Mouse (Mus musculus) neural tube, embryonic 12.5 days (tissue): Measurements from ENCODE around the gene Dysf. TPM values are rescaled to one million over a fixed set of nuclear protein-coding genes. Genes with fewer than 3 reads are reported as not detected.

Experiments used
- ATAC-seq: fragments of 200-750 bp; cut with Nextera tagmentation; 2 replicates; pipeline ENCODE4 v1.8.0; 2017; ENCODE audit warnings: low read depth, mild to moderate bottlenecking, moderate TSS enrichment, moderate library complexity; ENCODE audit not compliant: low FRiP score
- H3K27ac ChIP-seq: fragments of 300-500 bp; sonication (generic); 2 replicates; pipeline ENCODE4 v1.5.1; 2016
- H3K27me3 ChIP-seq: fragments of 300-500 bp; sonication (generic); replicated peaks from 2 replicates; pipeline ENCODE4 v1.6.1; 2016; ENCODE audit warnings: mild to moderate bottlenecking
- H3K36me3 ChIP-seq: fragments of 300-500 bp; sonication (generic); 2 replicates; pipeline ENCODE4 v1.6.1; 2016; ENCODE audit warnings: mild to moderate bottlenecking
- H3K4me1 ChIP-seq: fragments of 300-500 bp; sonication (generic); 2 replicates; pipeline ENCODE4 v1.6.1; 2016
- H3K4me2 ChIP-seq: fragments of 300-500 bp; sonication (generic); replicated peaks from 2 replicates; pipeline ENCODE4 v1.6.1; 2016; ENCODE audit warnings: mild to moderate bottlenecking
- H3K4me3 ChIP-seq: fragments of 300-500 bp; sonication (generic); 2 replicates; pipeline ENCODE4 v1.5.1; 2016
- H3K9ac ChIP-seq: fragments of 300-500 bp; sonication (generic); 2 replicates; pipeline ENCODE4 v1.6.1; 2016; ENCODE audit warnings: mild to moderate bottlenecking
- H3K9me3 ChIP-seq: fragments of 300-500 bp; sonication (generic); 2 replicates; pipeline ENCODE4 v1.6.1; 2016; ENCODE audit warnings: mild to moderate bottlenecking
- WGBS: fragments of 180-500 bp; shearing (Covaris S2); methylation state at CpG from one replicate; pipeline ENCODE4 v1.1.7; 2016; 5-methylcytosine and 5-hydroxymethylcytosine counted together
- polyA plus RNA-seq: library from polyadenylated mRNA; unstranded; fragments of >200 nt; fragmentation: Nextera tagmentation; extraction: Ambion mirVana; gene quantifications from 2 replicates; pipeline ENCODE4 v1.2.1, GENCODE M21; 2016

Gene Dysf
- polyA plus RNA-seq, 1 experiment from 2014 or later, result 7.6 TPM

- Histone ChIP-seq H3K9ac (no peak overlapping the region), H3K27ac (no peak overlapping the region), H3K27me3 (no peaks in the 10 kb centered on the region), H3K36me3 (no peaks in the 10 kb centered on the region), H3K4me2 (no peak overlapping the region), H3K4me1 (peaks cover 14% of the 10 kb centered on the region; the same call in 1 of the 2 replicates), H3K9me3 (no peaks in the 10 kb centered on the region), H3K4me3 (no peak overlapping the region)
- 77% methylated on average over 7 of the region's 7 CpGs for WGBS
- no peak for ATAC-seq
These were observed 221.3 kb downstream of the Dysf start for GRCm38 (mm10) chr6:84229739-84230138.

GRCm38 (mm10) chr6:84231108-84231507 is 222.7 kb downstream of the Dysf start:
- no peak overlapping the region for H3K4me2 ChIP-seq
- no peak overlapping the region for H3K4me3 ChIP-seq
- no peak overlapping the region for H3K27ac ChIP-seq
- no peak for ATAC-seq
- H3K9ac ChIP-seq, result no peak overlapping the region
- WGBS, result 58% methylated on average over 7 of the region's 7 CpGs
- no peaks in the 10 kb centered on the region for H3K9me3 ChIP-seq
- peaks cover 14% of the 10 kb centered on the region; the same call in 1 of the 2 replicates for H3K4me1 ChIP-seq
- no peaks in the 10 kb centered on the region for H3K27me3 ChIP-seq
- no peaks in the 10 kb centered on the region for H3K36me3 ChIP-seq

GRCm38 (mm10) chr6:84232063-84232760 is 223.8 kb downstream of the Dysf start:
- H3K27ac ChIP-seq, result no peak overlapping the region
- no peaks in the 10 kb centered on the region for H3K27me3 ChIP-seq
- H3K9ac ChIP-seq, result no peak overlapping the region
- no peak for ATAC-seq
- no peaks in the 10 kb centered on the region for H3K9me3 ChIP-seq
- 64% methylated on average over 8 of the region's 8 CpGs for WGBS
- no peaks in the 10 kb centered on the region for H3K36me3 ChIP-seq
- peaks cover 14% of the 10 kb centered on the region; the same call in 1 of the 2 replicates for H3K4me1 ChIP-seq
- no peak overlapping the region for H3K4me3 ChIP-seq
- no peak overlapping the region for H3K4me2 ChIP-seq

- 62% methylated on average over 6 of the region's 6 CpGs for WGBS
- Histone ChIP-seq H3K27me3 (no peaks in the 10 kb centered on the region), H3K9me3 (no peaks in the 10 kb centered on the region), H3K36me3 (no peaks in the 10 kb centered on the region), H3K4me1 (peaks cover 10% of the 10 kb centered on the region; the same call in 1 of the 2 replicates), H3K27ac (no peak overlapping the region), H3K9ac (no peak overlapping the region), H3K4me2 (no peak overlapping the region), H3K4me3 (no peak overlapping the region)
- no peak for ATAC-seq
These were observed 225.4 kb downstream of the Dysf start for GRCm38 (mm10) chr6:84233783-84234182.

- no peak for ATAC-seq
- no peaks in the 10 kb centered on the region for H3K9me3 ChIP-seq
- H3K36me3 ChIP-seq, result no peaks in the 10 kb centered on the region
- no peak overlapping the region for H3K4me3 ChIP-seq
- no peak overlapping the region for H3K27ac ChIP-seq
- H3K27me3 ChIP-seq, result no peaks in the 10 kb centered on the region
- H3K4me1 ChIP-seq, result peaks cover 7% of the 10 kb centered on the region; the same call in 1 of the 2 replicates
- WGBS, result 94% methylated on average over 2 of the region's 2 CpGs
- H3K9ac ChIP-seq, result no peak overlapping the region
- no peak overlapping the region for H3K4me2 ChIP-seq
These were observed 227.0 kb downstream of the Dysf start for GRCm38 (mm10) chr6:84235365-84235764.

- 95% methylated on average over 3 of the region's 3 CpGs for WGBS
- no peaks in the 10 kb centered on the region for H3K27me3 ChIP-seq
- no peaks in the 10 kb centered on the region for H3K36me3 ChIP-seq
- H3K4me2 ChIP-seq, result no peak overlapping the region
- ATAC-seq, result no peak
- no peak overlapping the region for H3K27ac ChIP-seq
- H3K9me3 ChIP-seq, result no peaks in the 10 kb centered on the region
- H3K4me1 ChIP-seq, result no peaks in the 10 kb centered on the region
- H3K9ac ChIP-seq, result no peak overlapping the region
- no peak overlapping the region for H3K4me3 ChIP-seq
These were observed 235.0 kb downstream of the Dysf start for GRCm38 (mm10) chr6:84243385-84243784.

GRCm38 (mm10) chr6:84246101-84246760 is 237.8 kb downstream of the Dysf start:
- WGBS, result 75% methylated on average over 4 of the region's 4 CpGs
- Histone ChIP-seq H3K4me1 (no peaks in the 10 kb centered on the region), H3K4me3 (no peak overlapping the region), H3K27ac (no peak overlapping the region), H3K27me3 (no peaks in the 10 kb centered on the region), H3K9me3 (peaks cover 3% of the 10 kb centered on the region; the same call in 1 of the 2 replicates), H3K9ac (no peak overlapping the region), H3K36me3 (no peaks in the 10 kb centered on the region), H3K4me2 (no peak overlapping the region)
- no peak for ATAC-seq

- Histone ChIP-seq H3K4me2 (no peak overlapping the region), H3K27me3 (no peaks in the 10 kb centered on the region), H3K9ac (no peak overlapping the region), H3K36me3 (no peaks in the 10 kb centered on the region), H3K4me1 (no peaks in the 10 kb centered on the region), H3K4me3 (no peak overlapping the region), H3K27ac (no peak overlapping the region), H3K9me3 (peaks cover 5% of the 10 kb centered on the region; the same call in 1 of the 2 replicates)
- no peak for ATAC-seq
- WGBS, result 57% methylated on average over 5 of the region's 5 CpGs
These were observed 238.6 kb downstream of the Dysf start for GRCm38 (mm10) chr6:84246979-84247378.

Other genes starting within 250 kb of the Dysf start
- 0.15 and 0.22 TPM in 2 replicates for gene Ankrd53, start 245.9 kb upstream of the Dysf start, polyA plus RNA-seq
- gene Tex261, start 232.8 kb upstream of the Dysf start, polyA plus RNA-seq, result 71.6 and 72.6 TPM in 2 replicates
- 59.1 and 62.6 TPM in 2 replicates for gene Nagk, start 213.6 kb upstream of the Dysf start, polyA plus RNA-seq
- gene Paip2b, start 176.8 kb upstream of the Dysf start, polyA plus RNA-seq, result 19.1 and 22.4 TPM in 2 replicates
- 86.4 and 92.4 TPM in 2 replicates for gene Zfp638, start 141.5 kb upstream of the Dysf start, polyA plus RNA-seq